Mouse (Mus musculus) induced T-regulatory cell, adult 2 months (primary cell): ENCODE data around the gene Mcur1.

Source experiments
- DNase-seq: peaks from one replicate; pipeline ENCODE4 v3.0.0-alpha.2; 2012; ENCODE audit warnings: low read depth

Gene Mcur1

GRCm38 (mm10) chr13:43564733-43565132, 4.7 kb upstream of the Mcur1 start:
- no peak for DNase-seq

DNA sequence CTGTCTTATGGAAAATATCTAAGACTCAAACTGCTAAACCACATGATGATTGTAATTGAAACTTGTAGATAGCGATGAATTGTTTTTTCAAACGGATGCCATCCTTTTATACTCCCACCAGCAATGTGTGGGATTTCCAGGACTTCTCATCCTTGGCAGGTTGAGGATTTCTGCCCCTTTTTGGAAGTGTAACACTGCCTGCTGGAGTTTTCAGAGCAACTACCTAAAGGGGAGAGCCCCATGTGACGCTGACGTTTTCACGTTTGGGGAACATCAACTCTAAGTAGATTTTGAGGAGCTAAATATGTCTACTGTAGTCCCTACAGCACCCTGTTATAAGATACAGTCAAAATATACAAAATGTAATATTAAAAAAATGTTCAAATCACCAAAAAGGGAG, 2.7 kb upstream of the Mcur1 start:
- DNase-seq: no peak

DNA sequence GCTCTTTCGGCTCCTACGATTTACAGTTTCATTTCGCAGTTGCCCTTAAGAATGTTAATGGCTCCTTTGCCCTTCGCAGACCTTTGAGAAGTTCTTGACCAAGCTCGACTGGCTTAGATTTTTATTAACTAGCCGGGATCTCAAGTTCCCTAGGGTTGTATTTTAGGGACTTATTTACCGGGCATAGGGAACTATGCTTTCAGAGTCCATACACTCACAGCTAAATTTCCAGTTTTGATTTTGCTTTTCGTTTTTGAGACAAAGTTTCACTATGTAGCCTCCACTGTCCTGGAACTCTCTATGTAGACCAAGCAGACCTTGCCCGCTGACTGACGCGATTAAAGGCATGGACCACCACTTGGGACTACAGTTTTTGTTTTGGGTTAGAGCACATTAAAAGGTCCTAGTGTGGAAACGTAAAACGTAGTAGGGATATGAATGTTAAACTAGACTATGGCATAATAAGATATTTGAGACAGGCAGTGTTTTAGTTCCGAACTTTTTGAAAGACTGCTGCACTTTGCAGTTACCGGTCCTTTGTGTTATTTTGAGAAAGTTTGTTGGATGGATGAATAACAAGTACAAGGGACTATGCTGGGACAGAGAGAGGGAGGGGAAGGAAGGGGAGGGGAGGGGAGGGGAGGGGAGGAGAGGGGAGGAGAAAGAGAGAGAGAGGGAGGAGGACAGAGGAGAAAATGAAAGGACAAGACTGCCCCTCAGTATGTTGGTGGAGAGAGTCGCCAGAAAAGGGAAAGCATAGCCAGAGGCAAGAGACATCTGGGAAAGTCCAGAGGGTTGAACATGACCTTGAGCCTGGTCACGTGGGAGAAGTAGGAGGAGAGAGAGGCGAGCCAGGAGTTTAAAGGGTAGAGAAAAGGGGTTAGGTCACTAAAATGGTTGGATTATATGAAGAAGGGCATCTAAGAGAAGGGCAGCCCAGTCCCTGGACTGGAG, 744 bp upstream of the Mcur1 start:
- DNase-seq: peak; percentile 67

GRCm38 (mm10) chr13:43558959-43559358, 1.0 kb downstream of the Mcur1 start:
- DNase-seq: no peak

DNA sequence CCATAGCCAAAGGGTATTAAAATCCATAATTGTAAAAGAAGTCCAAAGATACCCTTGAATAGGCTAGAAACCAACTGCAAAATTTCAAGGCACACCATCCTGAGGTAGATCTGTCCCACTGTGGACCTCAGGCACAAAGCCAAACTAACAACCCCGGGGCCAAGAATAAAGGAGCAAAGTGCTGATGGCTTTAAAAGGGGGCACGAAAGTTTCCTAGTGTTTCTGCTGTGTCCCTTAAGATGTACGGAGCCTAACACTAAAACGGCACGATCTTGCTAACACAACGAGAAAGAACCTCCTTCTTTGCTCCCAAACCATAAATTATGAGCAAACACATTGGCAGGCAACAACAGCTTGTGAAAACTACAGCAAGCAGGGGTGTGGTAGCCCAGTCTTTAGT, 1.6 kb downstream of the Mcur1 start:
- peak; percentile 18 for DNase-seq

- no peak for DNase-seq
These were observed 3.0 kb downstream of the Mcur1 start for GRCm38 (mm10) chr13:43556913-43557542.

DNA sequence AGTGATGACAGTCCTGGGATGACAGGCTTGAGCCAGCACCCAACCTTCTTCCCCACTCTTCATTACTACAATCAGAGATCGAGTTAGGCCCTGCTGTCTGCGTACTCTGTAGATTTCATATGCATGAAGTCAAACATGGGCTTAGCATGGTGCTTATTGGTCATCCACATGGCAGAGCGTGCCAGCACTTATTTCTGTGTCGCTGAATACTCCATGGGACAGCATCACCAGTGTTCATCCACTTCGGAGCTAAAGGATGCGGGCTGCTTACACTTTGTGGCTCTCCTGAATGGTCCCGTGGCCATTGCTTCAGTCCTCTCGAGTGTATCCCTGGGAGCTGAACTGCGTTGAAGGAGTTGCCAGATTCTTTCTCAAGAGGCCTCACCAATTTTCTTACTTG, 4.7 kb downstream of the Mcur1 start:
- no peak for DNase-seq

- peak; percentile 34 for DNase-seq
These were observed 5.2 kb downstream of the Mcur1 start for GRCm38 (mm10) chr13:43554827-43555226.

DNA sequence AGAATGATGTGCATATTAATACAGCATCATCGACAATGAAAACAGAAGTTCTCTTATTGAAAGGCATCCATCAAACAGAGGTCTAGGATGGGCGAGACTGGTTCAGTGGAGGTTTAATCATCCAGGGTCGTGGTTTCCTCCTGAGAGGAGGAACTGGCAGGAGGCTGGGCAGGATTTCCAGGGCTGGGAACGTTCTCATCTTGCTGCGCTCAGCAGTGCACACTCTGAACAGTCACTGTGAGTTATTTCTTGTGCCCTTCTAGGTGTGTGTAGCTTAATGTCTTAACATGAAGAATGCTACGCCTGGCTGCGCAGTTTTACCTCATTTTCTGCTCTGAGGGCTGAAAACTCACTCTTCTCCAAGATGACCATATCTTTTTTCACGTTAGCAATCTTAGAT, 9.3 kb downstream of the Mcur1 start:
- no peak for DNase-seq

DNA sequence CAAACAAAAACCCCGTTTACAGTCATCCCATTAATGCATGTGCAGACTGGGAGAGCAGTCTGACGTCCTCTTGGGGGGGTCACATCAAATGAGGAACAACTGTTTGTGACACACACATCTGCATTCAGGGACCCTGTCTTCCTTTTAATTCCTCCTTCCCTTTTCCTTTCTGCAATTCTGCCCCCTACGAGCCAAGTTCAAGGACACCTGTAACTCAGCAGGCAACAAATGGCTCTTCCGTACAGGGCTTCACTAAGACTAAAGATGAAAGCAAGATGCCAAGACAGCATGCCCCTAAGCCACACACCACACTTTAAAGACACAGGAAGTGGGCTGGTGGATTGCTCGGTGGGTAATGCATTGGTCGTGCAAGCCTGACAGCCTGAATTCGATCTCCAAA, 10.1 kb downstream of the Mcur1 start:
- DNase-seq: peak; percentile 33

DNA sequence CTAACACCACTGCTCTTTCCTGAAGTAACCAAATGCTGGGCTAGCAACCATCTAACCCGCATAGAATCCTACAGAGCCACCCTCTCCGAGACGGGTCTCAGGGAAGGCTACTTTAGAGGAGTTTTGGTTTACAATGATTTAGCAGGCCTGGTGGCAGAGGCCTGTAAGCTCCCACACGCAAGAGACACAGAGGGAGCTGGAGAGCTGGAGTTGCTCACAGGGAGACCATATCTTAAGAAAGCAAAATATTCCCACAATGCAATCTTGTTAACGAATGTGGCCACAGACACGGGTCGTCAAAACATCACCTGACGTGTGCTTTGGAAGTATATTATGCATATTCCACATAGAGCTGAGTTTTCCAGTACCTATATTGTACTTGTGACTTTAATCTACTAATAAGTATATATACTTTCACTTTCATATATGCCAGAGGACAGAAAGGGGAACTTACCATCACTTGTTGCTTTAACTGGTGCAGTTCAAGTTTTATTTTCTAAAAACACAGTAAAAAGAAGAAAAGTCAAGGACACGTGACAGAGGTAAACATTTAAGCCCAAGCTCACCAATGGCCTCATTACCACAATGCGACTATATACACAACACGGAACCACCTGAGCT, 10.8 kb downstream of the Mcur1 start:
- peak; percentile 32 for DNase-seq

GRCm38 (mm10) chr13:43548617-43549016, 11.4 kb downstream of the Mcur1 start:
- DNase-seq: no peak

- DNase-seq: peak; percentile 88
These were observed 13.1 kb downstream of the Mcur1 start for GRCm38 (mm10) chr13:43546861-43547260.

GRCm38 (mm10) chr13:43540205-43540815, 19.7 kb downstream of the Mcur1 start:
- no peak for DNase-seq

GRCm38 (mm10) chr13:43539409-43539808, 20.6 kb downstream of the Mcur1 start:
- no peak for DNase-seq

DNA sequence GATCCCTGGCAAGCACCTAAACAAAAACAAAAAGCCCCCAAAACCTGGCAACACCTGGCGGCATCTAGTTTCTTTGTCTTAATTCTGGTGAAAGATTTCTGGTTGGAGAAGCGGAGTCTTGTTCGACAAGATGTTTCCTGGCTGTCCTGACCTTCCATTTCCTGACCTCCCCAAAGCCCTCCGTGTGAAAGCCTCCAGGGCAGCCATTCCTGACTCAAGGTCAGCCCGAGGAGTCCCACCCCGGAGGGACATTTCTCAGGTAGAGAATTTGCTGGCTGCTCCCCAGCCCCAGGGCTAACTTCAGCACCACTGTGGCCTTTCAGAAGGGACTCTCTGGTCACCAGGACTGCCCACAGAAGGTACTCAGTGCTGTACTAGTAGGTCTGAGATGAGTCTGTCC, 22.1 kb downstream of the Mcur1 start:
- DNase-seq: no peak

DNA sequence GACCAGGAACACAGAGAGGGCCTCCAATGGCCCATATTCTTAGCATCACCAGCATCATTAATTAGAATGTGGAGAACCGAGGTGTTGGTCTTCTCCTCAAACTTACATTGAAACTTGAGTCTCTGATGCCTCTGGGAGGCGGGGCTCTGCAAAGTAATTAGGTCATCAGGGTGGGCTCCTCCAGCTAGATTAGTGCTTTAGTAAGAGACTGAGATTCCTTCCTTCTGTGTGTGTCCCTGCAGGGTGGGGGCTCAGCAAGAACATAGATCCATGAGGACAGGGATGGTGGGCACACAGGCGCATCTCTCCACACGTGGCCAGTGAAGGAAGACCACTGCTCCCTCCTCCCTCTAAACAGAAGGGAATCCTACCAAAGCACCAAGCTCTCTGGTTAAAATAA, 26.0 kb downstream of the Mcur1 start:
- no peak for DNase-seq

- DNase-seq: peak; percentile 45
These were observed 28.9 kb downstream of the Mcur1 start for GRCm38 (mm10) chr13:43530832-43531693.

DNA sequence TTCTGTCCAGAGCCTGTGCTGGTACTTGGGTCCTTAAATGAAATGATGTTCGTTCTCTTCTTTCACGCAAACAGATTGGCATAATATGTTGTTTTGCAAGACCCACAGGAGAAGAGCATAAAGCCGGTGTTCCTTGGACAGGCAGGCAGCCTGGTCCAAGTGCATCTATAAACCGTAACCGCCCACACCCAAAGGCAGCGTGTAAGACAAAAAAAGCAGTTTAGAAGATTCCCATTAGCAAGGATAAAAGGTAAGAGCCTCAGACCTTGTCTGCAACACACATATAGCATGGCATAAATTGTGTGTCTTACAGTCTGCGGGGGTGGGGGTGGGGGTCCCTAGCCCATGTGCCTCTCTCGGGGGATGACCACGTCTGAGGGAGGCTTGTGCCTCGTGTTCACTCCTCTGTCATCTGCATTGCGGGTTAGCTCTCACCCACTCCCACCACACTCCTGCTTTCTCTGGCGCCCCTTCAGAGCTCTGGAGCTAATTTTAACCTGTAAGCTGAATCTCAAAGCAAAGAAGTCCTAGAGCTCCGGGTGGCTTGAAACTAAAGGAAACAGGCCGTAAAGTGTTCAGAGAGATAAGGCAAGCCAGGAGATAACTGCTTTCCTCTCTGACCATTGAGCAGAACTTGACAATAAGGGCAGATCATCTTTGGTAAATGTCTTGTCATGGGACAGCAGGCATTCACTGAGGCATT, 29.7 kb downstream of the Mcur1 start:
- no peak for DNase-seq

DNA sequence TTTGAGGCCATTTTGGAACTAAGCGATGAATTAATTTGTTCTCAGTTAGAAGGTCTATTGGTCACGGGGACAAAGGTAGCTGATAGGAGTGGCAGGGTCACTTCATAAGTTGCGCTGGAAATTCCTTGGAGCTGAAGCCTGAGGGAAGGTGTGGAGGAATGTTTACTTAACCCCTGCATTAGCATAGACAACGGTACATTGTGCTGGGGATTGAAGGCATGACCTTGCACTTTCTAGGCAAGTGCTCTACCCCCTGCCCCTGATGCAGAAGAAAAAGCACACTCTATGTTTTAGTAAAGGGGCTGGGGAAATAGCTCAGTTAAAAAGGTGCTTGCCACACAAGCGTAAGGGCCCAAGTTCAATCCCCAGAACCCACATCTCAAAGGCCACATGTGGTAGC, 33.7 kb downstream of the Mcur1 start:
- DNase-seq: no peak
